Mouse (Mus musculus): ENCODE measurements around the gene Sdhaf2. TPM values are rescaled to one million over a fixed set of nuclear protein-coding genes. Genes with fewer than 3 reads are reported as not detected.
A peak's percentile ranks its signal among the peaks of the same experiment; 100 is the strongest.

Gene Sdhaf2
- polyA plus RNA-seq, 1 experiment from 2014 or later = 61.9 TPM

DNA sequence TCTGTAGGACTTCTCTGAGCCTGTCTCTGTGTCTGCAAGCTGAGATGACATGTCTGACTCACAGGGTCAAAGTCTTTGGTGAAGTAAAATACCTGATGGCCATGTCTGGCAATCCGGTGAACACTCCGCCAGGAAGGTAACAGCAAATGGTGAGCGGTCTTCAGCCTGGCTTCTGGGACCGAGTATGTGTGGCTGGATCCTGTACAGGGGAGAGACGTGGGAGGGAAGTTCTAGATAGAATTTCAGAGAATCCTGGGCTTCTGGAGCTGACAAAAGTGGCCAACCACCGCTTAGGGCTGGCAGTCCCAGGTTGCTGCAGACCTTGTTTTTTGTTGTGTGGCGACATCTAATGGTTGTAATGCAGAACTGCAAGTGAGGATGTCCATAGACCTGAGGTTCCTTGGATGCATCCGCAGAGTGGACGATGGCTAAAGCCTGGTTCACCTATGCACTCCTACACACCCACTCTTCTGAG lies 39.6 kb downstream of the Sdhaf2 start:
- Histone ChIP-seq H3K4me3 (ENCODE audit: low read depth, low read length) (no peak overlapping the region), H3K27ac (ENCODE audit: low read depth) (no peak overlapping the region), H3K4me1 (replicated peaks; ENCODE audit: control insufficient read depth, insufficient read depth, low read length) (no peaks in the 10 kb centered on the region), H3K9me3 (ENCODE audit: control insufficient read depth, low read length) (no peaks in the 10 kb centered on the region), H3K9ac (ENCODE audit: low read length) (no peak overlapping the region), H3K4me2 (ENCODE audit: low read length) (no peak overlapping the region), H3K36me3 (ENCODE audit: control insufficient read depth, insufficient read depth, low read length) (no peaks in the 10 kb centered on the region), H3K27me3 (replicated peaks; ENCODE audit: control insufficient read depth, insufficient read depth, low read length) (peaks cover 6% of the 10 kb centered on the region)
- ATAC-seq (replicated peaks; ENCODE audit: low FRiP score, low TSS enrichment, low read depth) (peak; percentile 61), DNase-seq (ENCODE audit: low spot score) (peak; percentile 83)
- WGBS = 19% methylated on average over 9 of the region's 9 CpGs

DNA sequence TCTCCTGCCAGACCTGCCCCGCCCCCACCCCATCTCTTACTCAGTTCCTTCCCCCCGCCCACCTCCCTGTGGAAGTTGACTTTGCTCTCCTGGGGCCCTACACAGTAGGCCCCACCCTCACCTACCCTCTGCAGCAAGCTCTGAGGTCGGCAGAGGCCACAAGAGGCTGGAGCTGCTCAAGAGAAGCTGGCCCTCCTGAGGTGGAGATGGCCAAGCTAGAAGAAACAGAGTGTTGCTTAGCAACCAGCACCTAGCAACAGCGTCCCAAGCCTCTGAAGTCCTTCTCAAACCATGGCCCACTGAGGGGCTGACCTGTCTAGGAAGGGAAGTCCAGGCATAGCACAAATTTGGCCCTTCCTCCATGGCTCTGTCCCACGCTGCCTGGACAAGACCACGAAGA lies 43.2 kb downstream of the Sdhaf2 start, which contains the start of gene Ppp1r32:
TSS of gene Ppp1r32 (minus strand) at position 226 of the 400 bp plus-strand sequence.
- Histone ChIP-seq H3K27ac (ENCODE audit: low read depth) (no peak within 1 kb of the TSS), H3K9me3 (ENCODE audit: control insufficient read depth, low read length) (no peaks in the 10 kb centered on the region), H3K9ac (ENCODE audit: low read length) (no peak within 1 kb of the TSS), H3K4me3 (ENCODE audit: low read depth, low read length) (no peak within 1 kb of the TSS), H3K27me3 (replicated peaks; ENCODE audit: control insufficient read depth, insufficient read depth, low read length) (peaks cover 6% of the 10 kb centered on the region), H3K4me1 (replicated peaks; ENCODE audit: control insufficient read depth, insufficient read depth, low read length) (no peaks in the 10 kb centered on the region), H3K36me3 (ENCODE audit: control insufficient read depth, insufficient read depth, low read length) (no peaks in the 10 kb centered on the region), H3K4me2 (ENCODE audit: low read length) (no peak within 1 kb of the TSS)
- ATAC-seq (replicated peaks; ENCODE audit: low FRiP score, low TSS enrichment, low read depth) (0 out of 2 replicates have a peak, but pooled peaks have one; percentile 13), DNase-seq (ENCODE audit: low spot score) (no peak)
- WGBS = 28% methylated on average over 6 of the region's 6 CpGs

DNA sequence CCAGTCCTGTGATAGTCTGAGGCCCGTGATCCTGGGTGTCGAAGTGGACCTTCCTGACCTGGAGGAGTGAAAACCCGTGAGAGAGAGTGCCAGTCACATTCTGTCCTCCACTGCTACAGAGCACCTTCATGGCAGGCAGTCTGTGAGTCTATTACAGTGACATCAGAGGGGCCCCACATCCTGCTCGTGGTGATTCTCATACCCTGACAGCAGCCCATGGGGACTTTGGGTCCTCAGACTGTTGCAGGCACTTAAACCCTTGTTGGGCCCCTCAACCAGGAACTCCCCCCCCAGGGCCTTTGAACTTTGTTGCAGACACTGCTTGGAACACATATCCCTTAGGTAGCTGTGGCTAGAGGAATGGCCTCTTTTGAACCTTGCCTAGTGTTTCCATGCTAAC lies 46.4 kb downstream of the Sdhaf2 start:
- H3K27ac ChIP-seq (ENCODE audit: low read depth) = no peak overlapping the region
- no peak overlapping the region for H3K9ac ChIP-seq (ENCODE audit: low read length)
- WGBS = 54% methylated on average over 4 of the region's 4 CpGs
- no peaks in the 10 kb centered on the region for H3K9me3 ChIP-seq (ENCODE audit: control insufficient read depth, low read length)
- H3K4me2 ChIP-seq (ENCODE audit: low read length) = no peak overlapping the region
- DNase-seq (ENCODE audit: low spot score) (no peak), ATAC-seq (replicated peaks; ENCODE audit: low FRiP score, low TSS enrichment, low read depth) (no peak)
- H3K27me3 ChIP-seq (replicated peaks; ENCODE audit: control insufficient read depth, insufficient read depth, low read length) = no peaks in the 10 kb centered on the region
- H3K4me1 ChIP-seq (replicated peaks; ENCODE audit: control insufficient read depth, insufficient read depth, low read length) = no peaks in the 10 kb centered on the region
- no peak overlapping the region for H3K4me3 ChIP-seq (ENCODE audit: low read depth, low read length)
- no peaks in the 10 kb centered on the region for H3K36me3 ChIP-seq (ENCODE audit: control insufficient read depth, insufficient read depth, low read length)

DNA sequence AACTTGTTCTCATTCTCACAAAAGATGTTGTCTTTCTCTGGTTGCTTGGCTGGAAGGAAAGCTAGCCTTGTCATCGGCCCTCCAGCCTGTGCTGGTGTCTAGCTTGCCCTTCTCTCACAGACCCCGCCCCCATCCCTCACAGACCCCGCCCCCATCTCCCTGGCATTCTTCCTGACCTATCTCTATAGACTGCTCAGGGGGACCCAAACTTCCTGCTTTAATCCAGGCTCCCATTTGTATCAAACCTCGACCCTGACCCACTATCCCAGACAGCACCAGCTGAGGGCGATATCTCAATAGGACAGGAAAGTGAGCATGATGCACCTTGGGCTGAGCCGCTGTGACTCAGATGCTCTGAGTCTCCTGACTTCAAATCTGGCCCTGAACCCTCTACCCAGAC lies 52.2 kb downstream of the Sdhaf2 start:
- WGBS = 18% methylated on average over 6 of the region's 6 CpGs
- Histone ChIP-seq H3K9me3 (ENCODE audit: control insufficient read depth, low read length) (no peaks in the 10 kb centered on the region), H3K27me3 (replicated peaks; ENCODE audit: control insufficient read depth, insufficient read depth, low read length) (no peaks in the 10 kb centered on the region), H3K36me3 (ENCODE audit: control insufficient read depth, insufficient read depth, low read length) (no peaks in the 10 kb centered on the region), H3K27ac (ENCODE audit: low read depth) (no peak overlapping the region), H3K4me3 (ENCODE audit: low read depth, low read length) (no peak overlapping the region), H3K4me1 (replicated peaks; ENCODE audit: control insufficient read depth, insufficient read depth, low read length) (0 out of 2 replicates have a peak, but pooled peaks cover 3% of the 10 kb centered on the region), H3K9ac (ENCODE audit: low read length) (no peak overlapping the region), H3K4me2 (ENCODE audit: low read length) (no peak overlapping the region)
- no peak for ATAC-seq (replicated peaks; ENCODE audit: low FRiP score, low TSS enrichment, low read depth)
- no peak for DNase-seq (ENCODE audit: low spot score)

DNA sequence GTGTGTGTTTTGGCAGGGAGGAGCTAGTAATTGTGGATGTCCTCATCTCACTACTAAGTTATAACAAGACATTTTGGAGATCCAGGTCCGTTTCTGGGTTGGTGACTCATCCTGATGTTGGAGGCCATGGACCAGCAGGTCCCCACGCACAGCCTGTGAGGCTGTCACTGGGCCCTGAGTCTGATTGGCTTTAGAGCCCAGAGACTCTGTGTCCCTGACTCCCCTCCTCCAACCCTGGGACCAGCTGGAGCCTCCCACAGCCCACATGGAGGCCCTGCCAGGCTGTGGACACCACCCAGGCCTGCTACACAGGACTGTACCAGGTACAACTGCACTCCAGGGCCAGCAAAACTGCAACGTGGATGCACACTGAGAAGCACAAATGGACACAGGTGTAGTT lies 53.0 kb downstream of the Sdhaf2 start:
- Histone ChIP-seq H3K4me2 (ENCODE audit: low read length) (no peak overlapping the region), H3K9ac (ENCODE audit: low read length) (no peak overlapping the region), H3K4me1 (replicated peaks; ENCODE audit: control insufficient read depth, insufficient read depth, low read length) (0 out of 2 replicates have a peak, but pooled peaks cover 3% of the 10 kb centered on the region), H3K4me3 (ENCODE audit: low read depth, low read length) (no peak overlapping the region), H3K27me3 (replicated peaks; ENCODE audit: control insufficient read depth, insufficient read depth, low read length) (no peaks in the 10 kb centered on the region), H3K27ac (ENCODE audit: low read depth) (no peak overlapping the region), H3K9me3 (ENCODE audit: control insufficient read depth, low read length) (no peaks in the 10 kb centered on the region), H3K36me3 (ENCODE audit: control insufficient read depth, insufficient read depth, low read length) (no peaks in the 10 kb centered on the region)
- WGBS = 72% methylated on average over 3 of the region's 3 CpGs
- no peak for ATAC-seq (replicated peaks; ENCODE audit: low FRiP score, low TSS enrichment, low read depth)
- no peak for DNase-seq (ENCODE audit: low spot score)

DNA sequence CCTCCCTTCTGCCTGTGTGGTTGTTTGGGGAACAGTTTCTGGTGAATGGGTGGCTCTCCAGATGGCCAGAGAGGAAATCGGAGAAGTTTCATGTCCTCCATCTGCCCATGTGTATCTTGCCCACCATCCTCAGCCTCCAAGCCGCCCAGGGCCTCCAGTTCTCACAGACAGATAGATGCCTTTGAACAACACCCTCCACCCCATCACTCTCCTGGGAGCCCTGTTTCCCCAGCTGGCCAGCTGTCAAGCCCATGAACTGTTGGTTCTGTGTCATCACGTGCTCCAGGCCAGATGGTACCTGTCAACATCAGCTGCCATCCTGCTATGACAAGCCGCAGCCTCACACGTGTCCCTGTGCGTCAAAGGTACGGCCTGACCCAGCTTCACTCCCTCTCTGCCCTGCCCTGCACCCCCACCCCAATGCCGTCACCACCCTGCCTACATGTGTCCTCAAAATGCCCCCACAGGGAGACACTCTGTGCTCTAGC lies 56.7 kb downstream of the Sdhaf2 start:
- Histone ChIP-seq H3K4me2 (ENCODE audit: low read length) (no peak overlapping the region), H3K27me3 (replicated peaks; ENCODE audit: control insufficient read depth, insufficient read depth, low read length) (no peaks in the 10 kb centered on the region), H3K9ac (ENCODE audit: low read length) (no peak overlapping the region), H3K27ac (ENCODE audit: low read depth) (no peak overlapping the region), H3K36me3 (ENCODE audit: control insufficient read depth, insufficient read depth, low read length) (no peaks in the 10 kb centered on the region), H3K9me3 (ENCODE audit: control insufficient read depth, low read length) (no peaks in the 10 kb centered on the region), H3K4me1 (replicated peaks; ENCODE audit: control insufficient read depth, insufficient read depth, low read length) (0 out of 2 replicates have a peak, but pooled peaks cover 3% of the 10 kb centered on the region), H3K4me3 (ENCODE audit: low read depth, low read length) (no peak overlapping the region)
- no peak for DNase-seq (ENCODE audit: low spot score)
- ATAC-seq (replicated peaks; ENCODE audit: low FRiP score, low TSS enrichment, low read depth) = no peak
- WGBS = 41% methylated on average over 8 of the region's 8 CpGs

DNA sequence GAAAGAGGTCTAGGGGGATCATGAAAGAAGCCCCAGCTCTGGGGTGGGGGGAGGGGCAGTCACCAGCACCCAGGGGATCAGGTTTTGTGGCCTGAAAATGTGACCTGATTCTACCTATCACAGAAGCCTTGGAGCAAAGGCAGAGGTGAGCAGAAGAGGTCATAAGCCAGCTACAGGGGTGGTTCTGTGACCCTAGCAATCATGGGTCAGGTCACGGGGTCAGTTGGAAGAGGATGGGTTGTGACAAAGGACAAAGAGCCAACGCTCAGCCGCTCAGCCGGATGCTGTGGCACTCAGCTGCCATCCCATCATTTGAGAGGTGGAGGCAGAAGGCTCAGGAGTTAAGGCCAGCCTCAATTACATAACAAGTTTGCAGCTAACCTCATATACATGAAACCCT lies 61.5 kb downstream of the Sdhaf2 start:
- Histone ChIP-seq H3K4me3 (ENCODE audit: low read depth, low read length) (no peak overlapping the region), H3K27ac (ENCODE audit: low read depth) (no peak overlapping the region), H3K9ac (ENCODE audit: low read length) (no peak overlapping the region), H3K4me1 (replicated peaks; ENCODE audit: control insufficient read depth, insufficient read depth, low read length) (0 out of 2 replicates have a peak, but pooled peaks cover 3% of the 10 kb centered on the region), H3K4me2 (ENCODE audit: low read length) (no peak overlapping the region), H3K27me3 (replicated peaks; ENCODE audit: control insufficient read depth, insufficient read depth, low read length) (peaks cover 31% of the 10 kb centered on the region), H3K9me3 (ENCODE audit: control insufficient read depth, low read length) (no peaks in the 10 kb centered on the region), H3K36me3 (ENCODE audit: control insufficient read depth, insufficient read depth, low read length) (no peaks in the 10 kb centered on the region)
- WGBS = 37% methylated on average over 4 of the region's 4 CpGs
- ATAC-seq (replicated peaks; ENCODE audit: low FRiP score, low TSS enrichment, low read depth) = no peak
- no peak for DNase-seq (ENCODE audit: low spot score)

DNA sequence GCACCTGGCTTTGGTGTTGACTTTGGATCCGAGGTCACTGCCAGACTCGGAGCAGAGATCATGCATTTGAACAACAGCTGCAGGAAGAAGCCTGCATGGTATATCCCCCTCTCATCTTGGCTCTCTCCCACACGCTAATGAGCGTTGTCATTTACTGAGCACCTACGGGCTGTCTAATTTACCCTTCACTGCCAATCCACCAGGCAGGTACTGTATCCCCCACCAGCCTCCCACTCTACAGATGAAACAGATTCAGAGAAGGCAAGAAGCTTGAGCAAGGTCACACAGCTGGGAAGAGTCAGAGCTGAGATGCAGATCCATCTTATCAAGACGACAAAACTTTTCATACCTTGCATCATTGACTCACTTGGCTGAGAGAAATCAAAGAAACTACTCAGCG lies 64.4 kb downstream of the Sdhaf2 start:
- WGBS = 40% methylated on average over 7 of the region's 7 CpGs
- Histone ChIP-seq H3K9ac (ENCODE audit: low read length) (no peak overlapping the region), H3K27ac (ENCODE audit: low read depth) (no peak overlapping the region), H3K4me3 (ENCODE audit: low read depth, low read length) (no peak overlapping the region), H3K36me3 (ENCODE audit: control insufficient read depth, insufficient read depth, low read length) (no peaks in the 10 kb centered on the region), H3K4me1 (replicated peaks; ENCODE audit: control insufficient read depth, insufficient read depth, low read length) (peaks cover 10% of the 10 kb centered on the region; the same call in 1 of the 2 replicates), H3K27me3 (replicated peaks; ENCODE audit: control insufficient read depth, insufficient read depth, low read length) (peaks cover 59% of the 10 kb centered on the region), H3K4me2 (ENCODE audit: low read length) (no peak overlapping the region), H3K9me3 (ENCODE audit: control insufficient read depth, low read length) (no peaks in the 10 kb centered on the region)
- ATAC-seq (replicated peaks; ENCODE audit: low FRiP score, low TSS enrichment, low read depth) (no peak), DNase-seq (ENCODE audit: low spot score) (no peak)

DNA sequence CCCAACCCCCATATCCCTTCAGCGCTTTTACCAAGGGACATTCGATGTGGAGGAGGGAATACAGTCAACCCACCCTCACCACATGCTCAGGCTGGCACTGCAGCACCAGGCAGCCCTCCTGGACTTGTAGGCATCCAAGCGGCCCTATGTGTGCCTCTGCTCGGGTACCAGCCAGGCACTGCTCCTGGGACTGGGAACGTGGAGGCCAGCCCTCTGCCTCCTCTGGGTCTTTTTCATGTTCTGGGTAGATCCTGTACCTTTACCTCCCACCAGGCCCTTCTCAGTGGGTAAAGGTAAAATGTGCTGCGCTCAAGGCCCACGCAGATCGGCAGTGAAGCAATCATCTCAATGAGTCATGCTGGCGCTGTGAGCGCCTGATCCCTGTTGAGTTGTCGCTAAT lies 66.0 kb downstream of the Sdhaf2 start:
- Histone ChIP-seq H3K27ac (ENCODE audit: low read depth) (no peak overlapping the region), H3K4me3 (ENCODE audit: low read depth, low read length) (no peak overlapping the region), H3K9ac (ENCODE audit: low read length) (no peak overlapping the region), H3K27me3 (replicated peaks; ENCODE audit: control insufficient read depth, insufficient read depth, low read length) (peaks cover 75% of the 10 kb centered on the region), H3K4me1 (replicated peaks; ENCODE audit: control insufficient read depth, insufficient read depth, low read length) (peaks cover 14% of the 10 kb centered on the region; the same call in 1 of the 2 replicates), H3K36me3 (ENCODE audit: control insufficient read depth, insufficient read depth, low read length) (no peaks in the 10 kb centered on the region), H3K9me3 (ENCODE audit: control insufficient read depth, low read length) (no peaks in the 10 kb centered on the region), H3K4me2 (ENCODE audit: low read length) (no peak overlapping the region)
- 47% methylated on average over 11 of the region's 11 CpGs for WGBS
- no peak for DNase-seq (ENCODE audit: low spot score)
- ATAC-seq (replicated peaks; ENCODE audit: low FRiP score, low TSS enrichment, low read depth) = no peak

Measured in intestine, embryonic 14.5 days (tissue).